In genomic region chr7:45702316-45702715, GRCm38 (mm10) we compare ENCODE assay signal across 25 mouse cellular contexts. TPM values are rescaled to one million over a fixed set of nuclear protein-coding genes. Genes with fewer than 3 reads are reported as not detected.
DNase-seq lines count a peak whose midpoint lies in the region; ATAC-seq lines count a peak whose summit lies in the region.
"Had no signal": no experiment of that assay in that cellular context is flagged by ENCODE, and none has a peak within 500 bp of the region (broad histone marks: within the 10 kb centered on the region; RNA-seq: fewer than 3 reads in every experiment).

No protein-coding gene starts in this region.

- H3K9me3 ChIP-seq in hindbrain, embryonic 13.5 days: no peaks in the 10 kb centered on the region
- H3K9me3 ChIP-seq in hindbrain, embryonic 12.5 days (replicated peaks): no peaks in the 10 kb centered on the region
- no peaks in the 10 kb centered on the region for H3K9me3 ChIP-seq in midbrain, embryonic 13.5 days
- no peaks in the 10 kb centered on the region for H3K9me3 ChIP-seq in midbrain, embryonic 14.5 days (ENCODE audit: control insufficient read depth, low read length)
- H3K9me3 ChIP-seq in embryonic facial prominence, embryonic 10.5 days: no peaks in the 10 kb centered on the region
- H3K9me3 ChIP-seq: forebrain, embryonic 13.5 days; G1E; kidney, embryonic 15.5 days; stomach, embryonic 15.5 days had no signal

- ATAC-seq in hindbrain, embryonic 13.5 days (ENCODE audit: low FRiP score): no peak
- ATAC-seq in hindbrain, embryonic 12.5 days (ENCODE audit: low FRiP score): no peak
- ATAC-seq in midbrain, embryonic 13.5 days: no peak
- ATAC-seq in midbrain, embryonic 14.5 days (ENCODE audit: low FRiP score, low TSS enrichment): no peak
- ATAC-seq: forebrain, embryonic 13.5 days; inflammation-experienced regulatory T-cells, adult 6 months had no signal

- peaks cover 71% of the 10 kb centered on the region for H3K4me1 ChIP-seq in hindbrain, embryonic 13.5 days (replicated peaks)
- H3K4me1 ChIP-seq in hindbrain, embryonic 12.5 days: peaks cover 63% of the 10 kb centered on the region
- peaks cover 76% of the 10 kb centered on the region for H3K4me1 ChIP-seq in midbrain, embryonic 13.5 days (replicated peaks)
- peaks cover 52% of the 10 kb centered on the region for H3K4me1 ChIP-seq in midbrain, embryonic 14.5 days (ENCODE audit: control insufficient read depth, insufficient read depth, low read length)
- peaks cover 67% of the 10 kb centered on the region for H3K4me1 ChIP-seq in embryonic facial prominence, embryonic 10.5 days

- 0 out of 2 replicates have a peak overlapping the region, but pooled peaks have one; percentile 71 for H3K9ac ChIP-seq in hindbrain, embryonic 13.5 days
- H3K9ac ChIP-seq in hindbrain, embryonic 12.5 days: no peak overlapping the region
- peak overlapping the region; percentile 36; the same call in 1 of the 2 replicates for H3K9ac ChIP-seq in midbrain, embryonic 13.5 days (replicated peaks)
- H3K9ac ChIP-seq in midbrain, embryonic 14.5 days (replicated peaks; ENCODE audit: low read length): no peak overlapping the region
- H3K9ac ChIP-seq: forebrain, embryonic 13.5 days; kidney, embryonic 15.5 days; liver, embryonic 14.5 days; stomach, embryonic 15.5 days had no signal

- no peaks in the 10 kb centered on the region for H3K36me3 ChIP-seq in hindbrain, embryonic 13.5 days
- no peaks in the 10 kb centered on the region for H3K36me3 ChIP-seq in hindbrain, embryonic 12.5 days
- H3K36me3 ChIP-seq in midbrain, embryonic 13.5 days: no peaks in the 10 kb centered on the region
- no peaks in the 10 kb centered on the region for H3K36me3 ChIP-seq in midbrain, embryonic 14.5 days (ENCODE audit: control insufficient read depth, insufficient read depth, low read length)
- no peaks in the 10 kb centered on the region for H3K36me3 ChIP-seq in embryonic facial prominence, embryonic 10.5 days (replicated peaks)
- H3K36me3 ChIP-seq: G1E; kidney, embryonic 15.5 days; stomach, embryonic 15.5 days had no signal

- no peak overlapping the region for H3K27ac ChIP-seq in hindbrain, embryonic 13.5 days
- H3K27ac ChIP-seq in hindbrain, embryonic 12.5 days: no peak overlapping the region
- no peak overlapping the region for H3K27ac ChIP-seq in midbrain, embryonic 13.5 days
- no peak overlapping the region for H3K27ac ChIP-seq in midbrain, embryonic 14.5 days (replicated peaks; ENCODE audit: low read depth, low read length)
- H3K27ac ChIP-seq in embryonic facial prominence, embryonic 10.5 days (replicated peaks): no peak overlapping the region
- H3K27ac ChIP-seq: forebrain, embryonic 13.5 days; kidney, embryonic 15.5 days; liver, embryonic 14.5 days; macrophage; stomach, embryonic 15.5 days had no signal

- 0 out of 2 replicates have a peak overlapping the region, but pooled peaks have one; percentile 4 for H3K4me2 ChIP-seq in hindbrain, embryonic 13.5 days
- no peak overlapping the region for H3K4me2 ChIP-seq in hindbrain, embryonic 12.5 days (replicated peaks)
- peak overlapping the region; percentile 98 for H3K4me2 ChIP-seq in midbrain, embryonic 13.5 days (replicated peaks)
- no peak overlapping the region for H3K4me2 ChIP-seq in midbrain, embryonic 14.5 days (ENCODE audit: low read length)
- H3K4me2 ChIP-seq: stomach, embryonic 15.5 days had no signal

- peak; percentile 64 for DNase-seq in cerebellum, adult 11-12 months
- no peak for DNase-seq in cerebellum, adult 11 months
- DNase-seq in midbrain, embryonic 14.5 days: no peak
- DNase-seq in embryonic facial prominence, embryonic 10.5 days (ENCODE audit: low spot score): no peak
- DNase-seq: adrenal gland, adult 8-10 months; heart, postnatal 14 days; kidney, adult 18-20 months; layer of hippocampus, postnatal 36 days; left cerebral cortex, postnatal 4 days; liver; lung, adult 2 months; lung, postnatal 10 days; right cerebral cortex, postnatal 25 days; thymus, adult 2 months had no signal

- 92% methylated on average over 11 of the region's 11 CpGs for WGBS in hindbrain, embryonic 13.5 days
- WGBS in hindbrain, embryonic 12.5 days: 88% methylated on average over 11 of the region's 11 CpGs
- 94% methylated on average over 11 of the region's 11 CpGs for WGBS in midbrain, embryonic 13.5 days
- WGBS in midbrain, embryonic 14.5 days: 93% methylated on average over 11 of the region's 11 CpGs
- 94% methylated on average over 11 of the region's 11 CpGs for WGBS in embryonic facial prominence, embryonic 10.5 days

- peaks cover 24% of the 10 kb centered on the region for H3K27me3 ChIP-seq in hindbrain, embryonic 13.5 days
- H3K27me3 ChIP-seq in hindbrain, embryonic 12.5 days: peaks cover 28% of the 10 kb centered on the region
- H3K27me3 ChIP-seq in midbrain, embryonic 13.5 days: peaks cover 28% of the 10 kb centered on the region
- H3K27me3 ChIP-seq in midbrain, embryonic 14.5 days (ENCODE audit: control insufficient read depth, insufficient read depth, low read length): peaks cover 5% of the 10 kb centered on the region
- H3K27me3 ChIP-seq in embryonic facial prominence, embryonic 10.5 days (replicated peaks; ENCODE audit: low read depth, poor library complexity, severe bottlenecking): peaks cover 46% of the 10 kb centered on the region

- H3K4me3 ChIP-seq in hindbrain, embryonic 13.5 days: no peak overlapping the region; the same call in 1 of the 2 replicates
- no peak overlapping the region for H3K4me3 ChIP-seq in hindbrain, embryonic 12.5 days
- no peak overlapping the region for H3K4me3 ChIP-seq in midbrain, embryonic 13.5 days (replicated peaks)
- no peak overlapping the region for H3K4me3 ChIP-seq in midbrain, embryonic 14.5 days (replicated peaks; ENCODE audit: low read depth, low read length)
- peak overlapping the region; percentile 76; the same call in 1 of the 2 replicates for H3K4me3 ChIP-seq in embryonic facial prominence, embryonic 10.5 days
- H3K4me3 ChIP-seq: forebrain, embryonic 13.5 days; kidney, embryonic 15.5 days; myocyte; stomach, embryonic 15.5 days had no signal

RNA-seq across cellular contexts. Expression of gene Dbp, which starts 2.6 kb away (rescaled TPM):
- polyA plus RNA-seq in hindbrain, embryonic 13.5 days (2015; fragmentation: Nextera tagmentation; extraction: Ambion mirVana): 2.9 and 3.6 TPM in 2 replicates
- 4.2 and 5.3 TPM in 2 replicates for polyA plus RNA-seq in hindbrain, embryonic 12.5 days (2016; fragmentation: Nextera tagmentation; extraction: Ambion mirVana)
- 3.4 and 4.0 TPM in 2 replicates for polyA plus RNA-seq in midbrain, embryonic 13.5 days (2015; fragmentation: Nextera tagmentation; extraction: Ambion mirVana)
- 1.9 and 4.3 TPM in 2 replicates for polyA plus RNA-seq in midbrain, embryonic 14.5 days (2014; fragmentation: Nextera tagmentation; extraction: Ambion mirVana)
- polyA plus RNA-seq in embryonic facial prominence, embryonic 10.5 days (2016; fragmentation: Nextera tagmentation; extraction: Ambion mirVana): 3.6 and 4.3 TPM in 2 replicates

RNA-seq across cellular contexts. Expression of gene Car11, which starts 2.7 kb away (rescaled TPM):
- polyA plus RNA-seq in hindbrain, embryonic 13.5 days (2015; fragmentation: Nextera tagmentation; extraction: Ambion mirVana): 38.5 and 41.6 TPM in 2 replicates
- polyA plus RNA-seq in hindbrain, embryonic 12.5 days (2016; fragmentation: Nextera tagmentation; extraction: Ambion mirVana): 21.2 and 25.5 TPM in 2 replicates
- polyA plus RNA-seq in midbrain, embryonic 13.5 days (2015; fragmentation: Nextera tagmentation; extraction: Ambion mirVana): 35.9 and 40.0 TPM in 2 replicates
- 28.1 and 49.1 TPM in 2 replicates for polyA plus RNA-seq in midbrain, embryonic 14.5 days (2014; fragmentation: Nextera tagmentation; extraction: Ambion mirVana)
- 8.5 and 9.1 TPM in 2 replicates for polyA plus RNA-seq in embryonic facial prominence, embryonic 10.5 days (2016; fragmentation: Nextera tagmentation; extraction: Ambion mirVana)

RNA-seq across cellular contexts. Expression of gene Sec1, which starts 8.1 kb away (rescaled TPM):
- 0.40 and 0.86 TPM in 2 replicates for polyA plus RNA-seq in hindbrain, embryonic 13.5 days (2015; fragmentation: Nextera tagmentation; extraction: Ambion mirVana)
- polyA plus RNA-seq in hindbrain, embryonic 12.5 days (2016; fragmentation: Nextera tagmentation; extraction: Ambion mirVana): 1.1 and 2.2 TPM in 2 replicates
- 0.17 and 0.31 TPM in 2 replicates for polyA plus RNA-seq in midbrain, embryonic 13.5 days (2015; fragmentation: Nextera tagmentation; extraction: Ambion mirVana)
- polyA plus RNA-seq in midbrain, embryonic 14.5 days (2014; fragmentation: Nextera tagmentation; extraction: Ambion mirVana): 0.21 TPM in 1 of 2 replicates, not detected in the other
- 0.55 and 0.64 TPM in 2 replicates for polyA plus RNA-seq in embryonic facial prominence, embryonic 10.5 days (2016; fragmentation: Nextera tagmentation; extraction: Ambion mirVana)
- polyA plus RNA-seq: macrophage had no signal

RNA-seq across cellular contexts. Expression of gene Rpl18, which starts 12.9 kb away (rescaled TPM):
- 626 and 633 TPM in 2 replicates for polyA plus RNA-seq in hindbrain, embryonic 13.5 days (2015; fragmentation: Nextera tagmentation; extraction: Ambion mirVana)
- 607 and 682 TPM in 2 replicates for polyA plus RNA-seq in hindbrain, embryonic 12.5 days (2016; fragmentation: Nextera tagmentation; extraction: Ambion mirVana)
- polyA plus RNA-seq in midbrain, embryonic 13.5 days (2015; fragmentation: Nextera tagmentation; extraction: Ambion mirVana): 643 and 684 TPM in 2 replicates
- 631 and 710 TPM in 2 replicates for polyA plus RNA-seq in midbrain, embryonic 14.5 days (2014; fragmentation: Nextera tagmentation; extraction: Ambion mirVana)
- 1,168 and 1,206 TPM in 2 replicates for polyA plus RNA-seq in embryonic facial prominence, embryonic 10.5 days (2016; fragmentation: Nextera tagmentation; extraction: Ambion mirVana)

RNA-seq across cellular contexts. Expression of gene Sphk2, which starts 15.5 kb away (rescaled TPM):
- polyA plus RNA-seq in hindbrain, embryonic 13.5 days (2015; fragmentation: Nextera tagmentation; extraction: Ambion mirVana): 24.1 and 25.0 TPM in 2 replicates
- polyA plus RNA-seq in hindbrain, embryonic 12.5 days (2016; fragmentation: Nextera tagmentation; extraction: Ambion mirVana): 28.7 and 30.3 TPM in 2 replicates
- polyA plus RNA-seq in midbrain, embryonic 13.5 days (2015; fragmentation: Nextera tagmentation; extraction: Ambion mirVana): 24.3 and 27.1 TPM in 2 replicates
- polyA plus RNA-seq in midbrain, embryonic 14.5 days (2014; fragmentation: Nextera tagmentation; extraction: Ambion mirVana): 17.2 and 19.2 TPM in 2 replicates
- polyA plus RNA-seq in embryonic facial prominence, embryonic 10.5 days (2016; fragmentation: Nextera tagmentation; extraction: Ambion mirVana): 41.5 and 42.1 TPM in 2 replicates

Comparison
In these comparisons a context has a peak if more than half of its experiments do, and no peak if none do; other contexts are left out.
1. H3K4me2 ChIP-seq: peak in hindbrain, embryonic 13.5 days (single experiment) and midbrain, embryonic 13.5 days (single experiment); none in hindbrain, embryonic 12.5 days (single experiment) and midbrain, embryonic 14.5 days (single experiment).
2. H3K9ac ChIP-seq: peak in hindbrain, embryonic 13.5 days (single experiment) and midbrain, embryonic 13.5 days (single experiment); none in hindbrain, embryonic 12.5 days (single experiment) and midbrain, embryonic 14.5 days (single experiment).